Mouse (Mus musculus) forelimb bud, embryonic 11.5 days (tissue): Measurements from ENCODE around the gene Lacc1.

ENCODE experiments used
- DNase-seq: peaks from one replicate; pipeline ENCODE4 v3.0.0-alpha.2; 2012; ENCODE audit warnings: low read depth, low spot score

Lacc1 gene

GRCm38 (mm10) chr14:76979569-76979968 lies 57.1 kb downstream of the Lacc1 start:
- no peak for DNase-seq
